Mouse (Mus musculus) midbrain, postnatal 0 days (tissue): Measurements from ENCODE around the gene Cpsf7. TPM values are rescaled to one million over a fixed set of nuclear protein-coding genes. Genes with fewer than 3 reads are reported as not detected.

Source experiments
- ATAC-seq: fragments of 200-750 bp; cut with Nextera tagmentation; 2 replicates; pipeline ENCODE4 v1.8.0; 2017; ENCODE audit warnings: moderate number of reproducible peaks, mild to moderate bottlenecking, moderate TSS enrichment, moderate library complexity; ENCODE audit not compliant: low FRiP score
- DNase-seq: peaks from one replicate; pipeline ENCODE4 v3.0.0-alpha.2; 2015; ENCODE audit warnings: low spot score
- H3K27ac ChIP-seq: fragments of 300-500 bp; sonication (generic); 2 replicates; pipeline ENCODE4 v1.5.1; 2014; ENCODE audit warnings: low read depth, mild to moderate bottlenecking, low read length, mixed read lengths
- H3K27me3 ChIP-seq: fragments of 300-500 bp; sonication (generic); 2 replicates; pipeline ENCODE4 v1.6.1; 2014; ENCODE audit warnings: low read length, control low read depth, mixed read lengths; ENCODE audit not compliant: insufficient read depth
- H3K36me3 ChIP-seq: fragments of 300-500 bp; sonication (generic); 2 replicates; pipeline ENCODE4 v1.6.1; 2014; ENCODE audit warnings: low read length, control low read depth, mixed read lengths; ENCODE audit not compliant: insufficient read depth
- H3K4me1 ChIP-seq: fragments of 300-500 bp; sonication (generic); 2 replicates; pipeline ENCODE4 v1.6.1; 2014; ENCODE audit warnings: mild to moderate bottlenecking, control low read depth, antibody characterized with exemption, low read length, mixed read lengths; ENCODE audit not compliant: insufficient read depth
- H3K4me2 ChIP-seq: fragments of 300-500 bp; sonication (generic); 2 replicates; pipeline ENCODE4 v1.6.1; 2014; ENCODE audit warnings: low read depth, mild to moderate bottlenecking, low read length, mixed read lengths; ENCODE audit not compliant: poor library complexity, severe bottlenecking
- H3K4me3 ChIP-seq: fragments of 300-500 bp; sonication (generic); 2 replicates; pipeline ENCODE4 v1.5.1; 2014; ENCODE audit warnings: low read depth, mild to moderate bottlenecking, low read length, moderate library complexity
- H3K9ac ChIP-seq: fragments of 300-500 bp; sonication (generic); replicated peaks from 2 replicates; pipeline ENCODE4 v1.6.1; 2014; ENCODE audit warnings: mild to moderate bottlenecking, low read length, moderate library complexity, mixed read lengths; ENCODE audit not compliant: poor library complexity, severe bottlenecking
- H3K9me3 ChIP-seq: fragments of 300-500 bp; sonication (generic); 2 replicates; pipeline ENCODE4 v1.6.1; 2016; ENCODE audit warnings: low read length, control low read depth
- CTCF ChIP-seq: IDR thresholded peaks from 2 replicates; pipeline ENCODE4 v1.5.1; 2016; ENCODE audit warnings: antibody characterized with exemption, mild to moderate bottlenecking
- WGBS: fragments of 180-500 bp; shearing (Covaris S2); extraction: QIAGEN DNeasy Blood & Tissue Kit; methylation state at CpG from one replicate; pipeline ENCODE4 v1.1.7; 2014; 5-methylcytosine and 5-hydroxymethylcytosine counted together
- polyA plus RNA-seq: library from polyadenylated mRNA; unstranded; fragments of >200 nt; fragmentation: Nextera tagmentation; extraction: Ambion mirVana; gene quantifications from 2 replicates; pipeline ENCODE4 v1.2.1, GENCODE M21; 2015
- total RNA-seq: library from RNA; depleted of rRNA; stranded (reverse); fragments of >200 nt; gene quantifications from 2 replicates; pipeline ENCODE4 v1.2.3, GENCODE M21; 2014

The Cpsf7 gene
- total and polyA plus RNA-seq, 2 experiments from 2014 or later, result 40.6 to 55.7 TPM

GRCm38 (mm10) chr19:10561558-10562314 lies 36.7 kb downstream of the Cpsf7 start:
- 67% methylated on average over 6 of the region's 6 CpGs for WGBS
- Histone ChIP-seq H3K36me3 (no peaks in the 10 kb centered on the region), H3K4me1 (peaks cover 2% of the 10 kb centered on the region; the same call in 1 of the 2 replicates), H3K4me2 (no peak overlapping the region), H3K9ac (no peak overlapping the region), H3K27me3 (no peaks in the 10 kb centered on the region), H3K27ac (no peak overlapping the region), H3K4me3 (no peak overlapping the region), H3K9me3 (no peaks in the 10 kb centered on the region)
- ATAC-seq (no peak), DNase-seq (no peak)
- no peak for TF ChIP-seq CTCF

DNA sequence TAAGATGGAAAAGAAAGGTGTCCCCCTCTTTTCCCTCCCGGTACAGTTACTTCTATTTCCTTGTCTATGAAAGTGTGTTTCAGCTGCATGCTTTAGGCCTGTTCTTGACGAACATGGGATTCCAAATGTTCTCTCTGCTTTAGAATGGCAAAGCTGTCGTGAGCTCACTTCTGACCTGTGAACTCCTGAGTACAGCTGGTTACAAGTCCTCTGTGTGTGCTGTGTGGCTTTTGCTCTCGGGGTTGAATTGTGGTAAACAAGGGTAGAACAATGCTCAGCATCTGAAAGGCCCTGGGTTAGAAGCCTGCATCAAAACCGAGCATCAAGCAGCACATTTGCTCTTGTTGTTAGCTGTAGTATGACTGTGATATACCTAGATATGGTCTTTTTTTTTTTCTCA lies 37.3 kb downstream of the Cpsf7 start:
- H3K4me3 ChIP-seq, result no peak overlapping the region
- no peak overlapping the region for H3K27ac ChIP-seq
- H3K36me3 ChIP-seq, result no peaks in the 10 kb centered on the region
- WGBS, result 67% methylated on average over 5 of the region's 5 CpGs
- H3K27me3 ChIP-seq, result no peaks in the 10 kb centered on the region
- H3K9ac ChIP-seq, result no peak overlapping the region
- H3K4me2 ChIP-seq, result no peak overlapping the region
- H3K9me3 ChIP-seq, result no peaks in the 10 kb centered on the region
- DNase-seq, result no peak
- no peak for TF ChIP-seq CTCF
- ATAC-seq, result no peak
- H3K4me1 ChIP-seq, result no peaks in the 10 kb centered on the region

DNA sequence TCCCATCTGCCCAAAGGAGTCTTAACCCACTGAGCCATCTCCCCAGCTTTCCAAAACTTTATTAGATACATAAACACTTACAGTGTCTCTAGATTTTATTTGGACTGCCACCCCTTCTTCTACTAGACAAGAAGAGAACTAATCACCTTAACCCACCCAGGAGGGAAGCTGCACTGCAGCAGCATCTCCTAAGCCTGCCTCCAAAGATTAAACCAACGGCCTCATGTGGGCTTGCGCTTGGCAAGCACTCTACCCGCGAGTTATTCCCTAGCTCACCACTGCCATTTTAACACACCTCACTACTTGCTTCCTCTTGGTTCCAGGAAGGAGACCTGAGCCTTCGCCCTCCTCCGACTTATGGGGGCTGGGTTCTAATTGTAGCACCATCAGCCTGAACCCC lies 39.2 kb downstream of the Cpsf7 start:
- H3K4me2 ChIP-seq, result no peak overlapping the region
- no peak overlapping the region for H3K9ac ChIP-seq
- no peak overlapping the region for H3K4me3 ChIP-seq
- 83% methylated on average over 6 of the region's 6 CpGs for WGBS
- no peak overlapping the region for H3K27ac ChIP-seq
- no peaks in the 10 kb centered on the region for H3K9me3 ChIP-seq
- no peak for TF ChIP-seq CTCF
- ATAC-seq, result no peak
- H3K36me3 ChIP-seq, result 0 out of 2 replicates have a peak, but pooled peaks cover 6% of the 10 kb centered on the region
- no peak for DNase-seq
- H3K27me3 ChIP-seq, result no peaks in the 10 kb centered on the region
- H3K4me1 ChIP-seq, result no peaks in the 10 kb centered on the region

DNA sequence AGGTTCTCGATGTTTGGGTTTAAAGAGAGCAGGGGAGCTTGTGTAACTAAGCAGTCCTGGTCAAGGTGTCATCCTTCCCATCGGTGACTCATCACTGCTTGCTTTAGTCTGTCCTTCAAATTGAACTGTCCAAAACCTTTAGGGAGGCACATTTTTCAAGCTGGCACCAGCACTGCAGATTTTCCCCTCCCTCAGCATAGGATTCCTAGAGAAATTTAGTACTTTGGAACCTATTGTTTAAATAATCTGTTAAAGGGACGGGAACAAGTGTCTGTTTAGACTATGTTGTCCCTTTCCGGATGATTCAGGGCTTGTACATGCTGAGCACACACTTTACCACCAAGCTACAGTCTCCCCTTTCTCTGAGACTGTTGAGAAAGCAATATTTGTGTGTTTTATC lies 40.2 kb downstream of the Cpsf7 start:
- WGBS, result 79% methylated on average over 4 of the region's 4 CpGs
- no peak for ATAC-seq
- Histone ChIP-seq H3K36me3 (peaks cover 10% of the 10 kb centered on the region; the same call in 1 of the 2 replicates), H3K4me3 (no peak overlapping the region), H3K9ac (no peak overlapping the region), H3K9me3 (no peaks in the 10 kb centered on the region), H3K27me3 (no peaks in the 10 kb centered on the region), H3K4me1 (no peaks in the 10 kb centered on the region), H3K27ac (no peak overlapping the region), H3K4me2 (no peak overlapping the region)
- no peak for TF ChIP-seq CTCF
- DNase-seq, result no peak

GRCm38 (mm10) chr19:10569627-10570026 lies 44.6 kb downstream of the Cpsf7 start:
- DNase-seq (no peak), ATAC-seq (no peak)
- Histone ChIP-seq H3K36me3 (peaks cover 43% of the 10 kb centered on the region), H3K4me3 (no peak overlapping the region), H3K4me2 (no peak overlapping the region), H3K27me3 (no peaks in the 10 kb centered on the region), H3K9ac (no peak overlapping the region), H3K9me3 (no peaks in the 10 kb centered on the region), H3K4me1 (no peaks in the 10 kb centered on the region), H3K27ac (no peak overlapping the region)
- TF ChIP-seq CTCF, result no peak
- 96% methylated on average over 6 of the region's 6 CpGs for WGBS

DNA sequence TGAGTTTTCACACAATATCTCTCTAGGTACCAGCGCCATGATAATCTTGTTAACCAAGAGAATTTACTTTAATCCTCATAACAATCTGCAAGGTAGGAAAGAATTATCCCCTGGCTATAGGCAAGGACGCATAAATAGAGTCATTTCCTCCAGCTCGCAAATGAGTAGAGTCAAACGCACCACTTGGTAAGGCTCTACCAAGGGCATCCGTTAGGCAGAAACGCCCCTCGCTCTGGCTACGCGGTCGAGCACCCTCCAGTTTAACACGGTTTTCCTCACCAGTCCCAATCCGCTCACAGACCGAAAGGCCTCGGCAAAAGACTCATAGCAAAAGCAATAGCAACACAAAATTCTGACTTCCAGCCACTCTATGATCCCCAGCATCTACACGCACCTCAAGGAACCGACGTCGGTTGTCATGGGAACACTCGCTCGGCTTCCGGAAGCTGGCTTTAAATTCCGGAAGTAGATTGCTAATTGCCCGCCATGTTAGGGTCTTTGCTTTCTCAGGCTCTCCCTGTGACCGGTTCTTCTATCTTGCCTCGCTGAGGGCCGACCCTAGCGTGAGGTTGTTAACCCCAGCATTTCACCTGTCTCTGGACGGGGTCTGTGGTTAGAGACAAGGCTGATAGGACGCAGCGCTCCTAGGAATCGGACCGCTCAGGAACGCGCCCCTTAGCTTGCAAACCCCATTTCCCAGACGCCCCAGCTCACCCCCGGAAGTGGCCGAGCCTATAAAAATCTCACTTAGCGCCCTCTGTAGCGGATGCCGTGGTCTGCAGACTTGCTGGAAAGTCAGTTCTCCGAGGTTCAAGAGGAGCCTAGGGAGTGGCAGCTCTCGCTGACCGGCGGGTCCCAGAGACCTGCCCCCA lies 51.9 kb downstream of the Cpsf7 start, which contains the start of the genes Cyb561a3 and Tmem138:
TSS of gene Cyb561a3 (plus strand) at position 483 of the 872 bp plus-strand sequence.
TSS of gene Tmem138 (minus strand) at position 673 of the 872 bp plus-strand sequence.
- peak; percentile 94 for ATAC-seq
- peak; percentile 97 for DNase-seq
- peak; percentile 80 for TF ChIP-seq CTCF
- H3K4me2 ChIP-seq, result peak within 1 kb of the TSS; percentile 77
- peak within 1 kb of the TSS; percentile 65 for H3K9ac ChIP-seq
- H3K4me3 ChIP-seq, result peak within 1 kb of the TSS; percentile 53
- peak within 1 kb of the TSS; percentile 92 for H3K27ac ChIP-seq
- H3K4me1 ChIP-seq, result no peaks in the 10 kb centered on the region
- under 1% methylated on average over 44 of the region's 44 CpGs for WGBS
- no peaks in the 10 kb centered on the region for H3K9me3 ChIP-seq
- peaks cover 30% of the 10 kb centered on the region for H3K36me3 ChIP-seq
- no peaks in the 10 kb centered on the region for H3K27me3 ChIP-seq
